Mouse (Mus musculus): Measurements from ENCODE around the gene Adh7. TPM values are rescaled to one million over a fixed set of nuclear protein-coding genes. Genes with fewer than 3 reads are reported as not detected.

Gene Adh7
- polyA plus RNA-seq, 1 experiment: 11.9 TPM

DNA sequence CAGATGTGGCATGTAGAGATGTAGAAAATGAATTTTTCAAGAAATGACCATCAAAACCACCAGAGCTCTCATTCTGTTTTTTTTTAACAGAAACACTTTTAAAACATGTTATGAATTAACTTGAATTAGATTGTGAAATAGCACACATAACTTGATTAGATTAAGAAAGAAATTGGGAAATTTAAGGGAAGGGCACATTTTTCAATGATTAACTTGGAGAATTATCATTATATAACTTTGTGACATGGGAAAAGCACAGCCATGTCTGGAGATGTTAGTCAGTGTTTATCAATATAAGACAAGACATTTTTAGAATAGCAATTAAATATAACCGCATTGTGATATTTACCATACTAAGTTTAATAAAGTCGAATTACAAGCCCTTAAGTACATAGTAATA is 14.0 kb downstream of the Adh7 start:
- no peak for TF ChIP-seq POLR2A (IDR thresholded peaks at IDR 0.05; ENCODE audit: low read depth, low read length)
- Histone ChIP-seq H3K27ac (ENCODE audit: insufficient read depth, low read length) (no peak overlapping the region), H3K4me1 (ENCODE audit: control insufficient read depth, insufficient read depth, low read length) (no peaks in the 10 kb centered on the region), H3K4me3 (ENCODE audit: insufficient read depth, low read length) (no peak overlapping the region)

DNA sequence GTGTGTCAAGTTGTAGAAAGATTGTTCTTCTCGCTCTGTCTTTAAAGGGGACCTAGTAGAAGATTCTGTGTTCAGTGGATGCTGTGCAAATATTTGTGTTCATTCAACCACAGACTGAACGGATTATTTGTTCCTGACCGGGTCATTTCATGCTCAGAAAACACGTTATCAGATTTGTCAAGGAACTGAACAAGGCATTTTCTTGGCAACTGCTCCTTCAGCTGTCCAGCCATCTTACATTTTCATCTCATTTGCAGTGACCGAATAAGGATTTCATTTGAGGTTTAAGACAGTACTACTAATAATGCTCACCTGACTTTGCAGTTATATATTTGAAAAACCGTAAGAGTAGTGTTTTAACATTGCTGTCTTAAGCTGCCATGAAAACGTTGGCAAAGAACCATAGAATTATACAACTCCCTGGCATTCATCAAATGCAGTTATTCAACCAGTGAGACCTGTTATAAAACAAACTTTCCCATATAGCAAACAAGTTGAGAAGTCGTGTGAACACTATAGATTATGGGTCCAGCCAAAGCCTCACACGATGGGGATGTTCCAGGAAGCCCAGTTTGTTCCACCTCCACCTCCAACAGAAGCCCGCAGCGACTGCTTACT is 19.1 kb downstream of the Adh7 start:
- Histone ChIP-seq H3K27ac (ENCODE audit: insufficient read depth, low read length) (no peak overlapping the region), H3K4me1 (ENCODE audit: control insufficient read depth, insufficient read depth, low read length) (no peaks in the 10 kb centered on the region), H3K4me3 (ENCODE audit: insufficient read depth, low read length) (no peak overlapping the region)
- no peak for TF ChIP-seq POLR2A (IDR thresholded peaks at IDR 0.05; ENCODE audit: low read depth, low read length)
- TF ChIP-seq CTCF (IDR thresholded peaks at IDR 0.05; ENCODE audit: borderline replicate concordance, insufficient read depth, low read length): no peak

DNA sequence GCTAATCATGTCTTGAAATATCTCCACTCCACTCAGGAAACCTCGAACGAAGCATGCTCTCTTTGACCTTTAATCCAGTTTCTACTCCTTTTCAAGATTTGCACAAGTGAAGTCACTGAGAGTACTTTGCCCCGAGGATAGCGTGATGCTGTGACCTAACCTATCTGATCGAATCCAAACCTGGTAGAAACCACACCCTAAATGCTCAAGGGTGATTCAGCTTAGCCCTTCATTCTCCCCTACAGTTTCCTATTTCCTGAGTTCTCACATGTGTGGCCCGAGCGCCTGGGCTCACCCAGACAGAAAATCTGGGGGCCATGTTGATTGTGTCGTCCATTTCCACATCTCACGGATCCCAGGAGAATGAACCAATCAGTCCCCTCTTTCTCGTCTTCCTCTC is 20.5 kb downstream of the Adh7 start:
- H3K4me3 ChIP-seq (ENCODE audit: insufficient read depth, low read length): no peak overlapping the region

DNA sequence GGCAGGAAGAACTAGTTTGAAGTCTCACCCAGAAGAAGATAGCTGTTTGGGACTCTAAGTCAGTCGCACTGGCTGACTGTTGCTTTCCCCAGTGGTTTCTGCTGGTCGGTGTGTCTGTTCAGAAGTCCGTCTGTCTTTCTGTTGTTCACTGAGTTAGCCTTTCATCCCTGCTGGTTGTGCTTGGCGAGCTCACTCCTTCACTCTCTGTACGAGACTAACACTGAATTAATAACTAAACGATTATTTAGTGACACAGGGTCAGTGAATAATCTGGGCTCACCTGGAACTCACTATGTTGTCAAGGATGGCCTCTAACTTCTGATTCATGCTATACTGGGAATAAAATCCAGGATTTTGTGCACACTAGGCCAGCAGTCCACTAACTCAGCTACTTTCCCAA is 21.9 kb downstream of the Adh7 start:
- Histone ChIP-seq H3K4me3 (ENCODE audit: insufficient read depth, low read length) (no peak overlapping the region), H3K27ac (ENCODE audit: insufficient read depth, low read length) (no peak overlapping the region), H3K4me1 (ENCODE audit: control insufficient read depth, insufficient read depth, low read length) (no peaks in the 10 kb centered on the region)
- TF ChIP-seq CTCF (IDR thresholded peaks at IDR 0.05; ENCODE audit: borderline replicate concordance, insufficient read depth, low read length) (no peak), POLR2A (IDR thresholded peaks at IDR 0.05; ENCODE audit: low read depth, low read length) (no peak)

More for the DNA sequence above, 20.5 kb downstream of the Adh7 start:
- Histone ChIP-seq H3K27ac (ENCODE audit: insufficient read depth, low read length) (no peak overlapping the region), H3K4me1 (ENCODE audit: control insufficient read depth, insufficient read depth, low read length) (no peaks in the 10 kb centered on the region)
- no peak for TF ChIP-seq POLR2A (IDR thresholded peaks at IDR 0.05; ENCODE audit: low read depth, low read length)
- no peak for TF ChIP-seq CTCF (IDR thresholded peaks at IDR 0.05; ENCODE audit: borderline replicate concordance, insufficient read depth, low read length)

DNA sequence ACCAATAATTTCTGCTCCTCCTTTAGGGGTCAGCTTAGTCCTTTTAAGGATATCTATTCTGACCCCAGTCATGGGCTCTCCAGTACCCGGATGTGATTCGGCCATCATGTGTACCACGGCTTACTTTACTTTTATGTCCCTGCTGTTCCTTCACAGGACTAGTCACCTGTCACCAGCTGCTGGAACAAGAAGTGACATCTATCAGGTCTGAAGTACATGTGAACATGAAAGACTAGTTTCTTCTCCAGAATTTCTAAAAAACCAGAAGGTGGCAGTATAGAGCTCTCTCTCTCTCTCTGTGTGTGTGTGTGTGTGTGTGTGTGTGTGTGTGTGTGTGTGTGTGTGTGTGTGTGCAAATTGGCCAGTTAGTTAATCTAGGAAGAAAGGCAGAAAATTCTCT is 22.9 kb downstream of the Adh7 start:
- no peak overlapping the region for H3K27ac ChIP-seq (ENCODE audit: insufficient read depth, low read length)
- no peaks in the 10 kb centered on the region for H3K4me1 ChIP-seq (ENCODE audit: control insufficient read depth, insufficient read depth, low read length)
- TF ChIP-seq CTCF (IDR thresholded peaks at IDR 0.05; ENCODE audit: borderline replicate concordance, insufficient read depth, low read length): no peak
- H3K4me3 ChIP-seq (ENCODE audit: insufficient read depth, low read length): no peak overlapping the region

DNA sequence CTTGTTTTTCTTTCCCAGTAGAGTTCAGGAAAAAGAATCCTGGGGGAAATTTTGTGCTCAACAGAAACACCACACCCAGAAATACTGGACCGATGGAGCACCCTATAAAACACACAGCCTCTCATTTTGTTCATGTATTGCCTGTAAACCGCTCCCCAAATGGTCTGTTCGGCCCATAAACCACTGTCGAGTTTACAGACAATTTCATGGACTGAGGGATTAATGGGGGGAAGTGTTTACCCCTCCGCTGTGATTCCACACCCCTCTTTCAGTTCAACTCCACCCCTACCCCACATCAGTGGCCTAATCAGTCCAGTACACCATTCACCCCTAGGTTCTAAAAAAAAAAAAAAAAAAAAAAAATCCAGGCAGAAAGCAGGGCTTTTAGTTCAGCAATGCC is 23.4 kb downstream of the Adh7 start:
- Histone ChIP-seq H3K27ac (ENCODE audit: insufficient read depth, low read length) (no peak overlapping the region), H3K4me3 (ENCODE audit: insufficient read depth, low read length) (no peak overlapping the region), H3K4me1 (ENCODE audit: control insufficient read depth, insufficient read depth, low read length) (no peaks in the 10 kb centered on the region)
- TF ChIP-seq CTCF (IDR thresholded peaks at IDR 0.05; ENCODE audit: borderline replicate concordance, insufficient read depth, low read length): no peak
- no peak for TF ChIP-seq POLR2A (IDR thresholded peaks at IDR 0.05; ENCODE audit: low read depth, low read length)

DNA sequence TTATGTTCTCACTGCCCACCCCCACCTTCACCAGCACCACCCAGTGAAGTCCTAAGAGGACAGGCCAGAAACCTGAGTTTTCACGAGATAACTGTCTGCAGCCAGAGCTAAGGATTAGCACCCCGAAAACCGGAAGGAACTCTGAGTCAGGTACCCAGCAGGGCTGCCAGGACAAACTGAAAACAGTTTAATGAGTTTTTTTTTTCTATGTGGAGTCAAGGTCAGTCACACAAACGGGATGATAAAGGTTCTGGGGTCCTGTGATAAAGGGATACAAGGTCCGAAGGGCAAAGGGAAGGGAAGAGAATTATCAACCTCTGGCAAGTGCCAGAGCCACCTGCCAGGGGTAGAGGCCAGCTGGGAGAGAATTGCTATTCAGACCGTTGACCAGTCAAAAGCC is 23.8 kb downstream of the Adh7 start:
- no peak overlapping the region for H3K27ac ChIP-seq (ENCODE audit: insufficient read depth, low read length)
- H3K4me3 ChIP-seq (ENCODE audit: insufficient read depth, low read length): no peak overlapping the region
- no peaks in the 10 kb centered on the region for H3K4me1 ChIP-seq (ENCODE audit: control insufficient read depth, insufficient read depth, low read length)
- TF ChIP-seq CTCF (IDR thresholded peaks at IDR 0.05; ENCODE audit: borderline replicate concordance, insufficient read depth, low read length) (no peak), POLR2A (IDR thresholded peaks at IDR 0.05; ENCODE audit: low read depth, low read length) (no peak)

DNA sequence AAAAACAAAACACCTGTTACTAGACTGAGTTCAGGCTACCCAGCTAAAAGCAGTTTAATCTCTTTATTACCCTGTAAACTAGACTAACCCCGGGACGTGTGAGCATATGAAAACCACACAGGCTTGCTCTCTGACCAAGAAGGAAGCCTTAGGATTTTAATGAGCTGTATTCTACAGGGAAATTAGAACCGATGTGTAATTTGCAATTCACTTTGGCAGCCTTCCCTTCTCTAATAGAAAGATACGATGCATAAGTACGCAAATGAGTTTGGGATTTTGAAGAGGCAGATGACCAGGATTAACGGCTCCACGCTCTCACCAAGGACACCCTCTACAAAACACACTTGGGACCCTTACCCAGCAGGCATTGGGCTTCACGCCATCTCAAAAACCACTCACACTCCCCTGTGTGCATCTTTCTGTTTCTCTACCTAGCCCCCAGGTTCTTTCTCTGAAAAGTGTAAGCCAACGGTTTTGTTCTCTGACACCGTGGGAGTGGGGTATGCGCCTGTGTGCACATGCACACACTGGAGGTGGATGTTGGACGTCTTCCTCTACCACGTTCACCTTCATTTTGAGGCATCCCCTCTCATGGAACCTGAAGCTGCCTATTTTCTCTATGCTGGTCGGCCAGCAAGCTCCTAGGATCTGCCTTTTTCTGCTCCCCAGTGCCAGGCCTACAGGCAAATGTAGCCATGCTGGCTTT is 24.6 kb downstream of the Adh7 start:
- no peak for TF ChIP-seq POLR2A (IDR thresholded peaks at IDR 0.05; ENCODE audit: low read depth, low read length)
- TF ChIP-seq CTCF (IDR thresholded peaks at IDR 0.05; ENCODE audit: borderline replicate concordance, insufficient read depth, low read length): no peak
- Histone ChIP-seq H3K4me1 (ENCODE audit: control insufficient read depth, insufficient read depth, low read length) (no peaks in the 10 kb centered on the region), H3K4me3 (ENCODE audit: insufficient read depth, low read length) (no peak overlapping the region), H3K27ac (ENCODE audit: insufficient read depth, low read length) (no peak overlapping the region)

DNA sequence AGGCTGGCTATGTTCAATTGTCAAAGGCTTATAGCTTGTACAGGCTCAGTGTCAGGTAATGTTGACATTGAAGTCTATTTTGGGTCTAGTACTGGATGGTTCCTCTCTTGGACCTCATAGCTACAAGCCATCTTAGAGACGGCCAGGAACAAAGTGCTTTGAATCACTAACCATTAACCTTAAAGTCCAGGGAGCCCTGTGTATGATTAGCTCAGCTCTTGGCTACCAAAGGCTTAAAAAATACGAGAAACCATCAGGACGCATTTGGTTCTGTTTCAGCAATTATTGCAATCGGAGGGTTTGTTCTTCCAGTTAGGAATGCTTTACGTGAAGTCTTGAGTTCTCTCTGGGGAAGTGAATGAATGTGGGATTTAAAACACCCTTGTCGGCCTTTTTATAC is 25.4 kb downstream of the Adh7 start:
- Histone ChIP-seq H3K4me3 (ENCODE audit: insufficient read depth, low read length) (no peak overlapping the region), H3K4me1 (ENCODE audit: control insufficient read depth, insufficient read depth, low read length) (no peaks in the 10 kb centered on the region), H3K27ac (ENCODE audit: insufficient read depth, low read length) (no peak overlapping the region)
- TF ChIP-seq CTCF (IDR thresholded peaks at IDR 0.05; ENCODE audit: borderline replicate concordance, insufficient read depth, low read length) (no peak), POLR2A (IDR thresholded peaks at IDR 0.05; ENCODE audit: low read depth, low read length) (no peak)

DNA sequence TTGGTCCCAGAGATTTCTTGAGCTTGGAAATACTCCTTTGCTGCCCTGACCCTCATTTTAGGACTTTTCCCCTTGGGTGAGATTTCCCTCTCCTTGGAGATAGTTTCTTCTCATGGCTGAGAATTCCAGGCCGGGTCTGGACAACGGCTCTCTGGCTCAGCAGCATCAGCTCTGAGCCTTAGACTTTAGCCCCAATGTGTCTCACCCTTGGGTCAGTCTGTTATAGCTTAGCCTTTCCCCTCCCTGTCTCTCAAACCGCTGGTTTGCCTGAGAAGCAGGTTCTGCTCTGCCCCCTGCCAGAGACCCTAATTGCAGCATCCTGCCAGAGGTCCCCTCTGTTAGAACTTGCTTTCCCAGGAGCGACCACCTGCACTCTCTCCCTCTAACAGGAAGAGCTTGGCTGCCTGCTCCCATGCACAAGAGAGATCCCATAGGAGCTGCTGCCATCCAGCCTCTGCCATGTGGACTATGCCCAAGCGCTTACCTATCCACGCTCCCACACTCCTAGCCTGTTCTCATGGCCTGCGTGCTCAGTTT is 26.8 kb downstream of the Adh7 start:
- Histone ChIP-seq H3K27ac (ENCODE audit: insufficient read depth, low read length) (no peak overlapping the region), H3K4me1 (ENCODE audit: control insufficient read depth, insufficient read depth, low read length) (no peaks in the 10 kb centered on the region), H3K4me3 (ENCODE audit: insufficient read depth, low read length) (no peak overlapping the region)
- TF ChIP-seq CTCF (IDR thresholded peaks at IDR 0.05; ENCODE audit: borderline replicate concordance, insufficient read depth, low read length): no peak
- no peak for TF ChIP-seq POLR2A (IDR thresholded peaks at IDR 0.05; ENCODE audit: low read depth, low read length)

Data from embryonic fibroblast, embryonic 13.5 days (primary cell).